Mouse (Mus musculus) liver (tissue): Measurements from ENCODE around the gene Gm45716.
A peak's percentile ranks its signal among the peaks of the same experiment; 100 is the strongest.

Experiments
- DNase-seq: peaks from one replicate; pipeline ENCODE4 v3.0.0-alpha.2; 2020; ENCODE audit warnings: mixed read lengths

Gene Gm45716

DNA sequence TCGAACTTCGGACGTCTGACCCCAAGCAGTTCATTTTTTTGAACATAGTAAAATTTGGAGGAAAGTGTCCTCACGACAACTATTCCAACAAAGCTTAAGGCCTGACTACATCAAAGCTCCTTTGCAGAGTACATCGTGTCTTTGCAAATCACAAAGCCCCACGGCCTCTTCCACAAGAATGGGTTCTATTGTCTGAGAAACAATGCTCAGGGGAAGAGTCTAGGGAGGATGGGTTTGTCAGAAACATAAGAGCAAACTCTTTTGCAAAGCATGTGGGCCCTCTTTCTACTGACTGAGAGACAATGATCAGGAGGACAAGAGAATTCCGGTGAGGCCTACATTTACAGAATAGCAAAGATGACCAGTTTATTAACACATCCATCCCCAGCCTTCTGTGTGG lies 26.8 kb downstream of the Gm45716 start:
- no peak for DNase-seq

DNA sequence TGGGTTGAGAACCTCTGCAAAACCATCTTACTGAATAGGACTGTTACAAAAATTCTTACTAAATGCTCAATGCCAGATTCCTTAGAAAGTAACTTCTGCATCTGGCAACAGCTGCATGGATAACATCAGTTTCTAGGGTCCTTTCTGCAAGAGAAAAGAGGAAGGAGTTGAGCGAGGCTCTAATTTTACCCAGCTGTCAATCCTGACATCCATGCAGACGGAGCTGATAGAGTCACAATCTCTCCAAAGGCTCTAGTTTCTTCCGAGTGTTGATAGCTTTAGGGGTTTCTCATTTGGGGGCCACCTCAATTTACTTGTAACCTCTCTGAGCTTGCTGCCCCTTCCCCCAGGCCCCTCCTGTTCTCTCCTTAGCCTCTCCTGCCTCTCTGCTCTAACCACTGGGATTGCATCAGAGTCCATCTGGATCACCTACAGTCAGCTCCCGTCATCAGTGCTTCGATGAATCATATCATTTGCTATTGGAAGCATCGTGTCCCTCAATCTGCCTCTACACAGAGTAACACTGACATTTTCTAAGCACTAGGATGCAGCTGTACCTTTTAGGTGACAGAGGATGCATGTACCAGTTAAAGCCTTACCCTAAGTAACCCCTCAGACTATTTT lies 32.7 kb downstream of the Gm45716 start:
- DNase-seq: no peak

DNA sequence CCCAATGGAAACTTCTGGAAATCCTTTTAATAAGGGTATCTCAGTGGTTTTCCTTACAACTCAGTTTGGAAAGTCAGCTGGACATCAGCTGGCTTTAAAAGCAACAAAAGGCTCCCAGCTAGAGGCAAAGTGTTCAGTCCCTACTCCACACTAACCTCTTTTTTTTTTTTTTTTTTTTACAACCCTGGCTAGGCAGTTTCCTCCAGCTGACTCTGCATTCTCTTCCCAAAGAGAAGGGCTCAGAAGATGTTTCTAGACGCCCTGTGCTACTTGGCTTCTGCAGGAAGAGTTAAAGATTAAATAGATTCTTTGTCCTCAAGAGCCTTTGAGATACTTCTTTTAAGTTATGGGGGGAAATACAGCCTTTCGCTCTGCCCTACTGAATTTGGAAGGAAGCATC lies 33.3 kb downstream of the Gm45716 start:
- DNase-seq: no peak

DNA sequence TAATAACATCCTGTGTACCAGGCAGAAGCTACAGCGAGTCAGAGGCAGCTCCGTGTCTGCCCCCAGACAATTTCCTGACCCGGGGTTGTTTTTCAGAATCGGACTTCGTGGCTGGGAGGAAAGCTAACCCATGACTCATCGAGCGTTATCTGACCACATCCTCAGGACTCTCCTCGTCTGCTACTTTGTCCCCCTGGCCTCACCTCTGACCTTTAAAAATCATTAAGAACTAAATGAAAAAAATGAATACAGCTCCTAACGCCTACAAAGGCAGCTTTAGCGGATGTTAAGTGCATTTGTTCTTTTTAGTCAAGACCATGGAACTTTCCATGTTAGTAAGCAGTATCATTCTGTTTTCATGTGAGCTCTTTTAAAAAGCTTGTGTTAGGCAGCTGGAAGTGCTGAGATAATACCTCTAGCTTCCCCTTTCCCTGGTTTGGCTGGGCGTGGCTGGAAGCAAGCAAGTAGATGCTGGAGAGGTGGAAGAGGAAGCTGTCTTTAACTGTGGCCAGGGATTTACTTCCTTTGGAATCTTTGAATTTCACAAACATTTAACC lies 37.5 kb downstream of the Gm45716 start:
- DNase-seq: peak; percentile 30

DNA sequence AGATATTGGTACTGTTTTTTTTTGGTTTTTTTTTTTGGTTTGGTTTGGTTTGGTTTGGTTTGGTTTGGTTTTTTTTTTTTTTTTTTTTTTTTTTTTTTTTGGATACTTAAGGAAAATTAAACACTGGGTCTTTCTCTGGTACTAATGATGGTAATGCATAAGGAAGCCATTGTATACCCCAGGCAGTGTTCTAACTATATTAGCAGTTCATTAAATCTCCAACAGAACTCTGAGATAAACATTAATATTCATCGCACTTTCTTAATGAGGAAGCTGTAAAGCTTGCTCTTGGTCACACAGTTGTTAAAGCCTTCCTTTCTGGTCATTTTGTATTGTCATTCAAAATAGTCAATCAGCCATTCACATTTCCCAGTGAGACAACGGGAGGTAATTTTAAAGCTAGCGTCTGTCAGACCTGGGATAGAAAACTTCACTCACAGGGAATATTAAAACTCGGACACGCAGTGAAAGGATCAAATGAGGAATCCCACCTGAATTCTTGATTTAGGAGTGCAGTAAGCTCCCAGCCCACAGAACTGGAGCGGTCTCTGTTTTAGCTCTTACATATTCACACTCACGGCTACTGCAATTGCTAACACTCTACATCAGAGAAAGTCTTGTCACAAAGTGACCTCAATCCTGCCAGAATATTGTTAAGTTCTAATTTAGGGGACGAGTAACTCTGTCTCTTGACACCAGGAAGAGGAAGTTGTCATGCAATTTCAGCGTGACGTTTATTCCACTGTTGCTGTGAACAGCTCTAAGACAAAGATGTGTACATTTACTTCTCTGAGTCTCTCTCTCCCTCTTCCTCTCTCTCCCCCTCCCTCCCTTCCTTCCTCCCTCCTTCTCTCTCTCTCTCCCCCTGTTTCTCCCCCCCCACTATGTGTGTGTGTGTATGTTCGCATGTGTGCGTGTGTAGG lies 39.8 kb downstream of the Gm45716 start:
- no peak for DNase-seq

DNA sequence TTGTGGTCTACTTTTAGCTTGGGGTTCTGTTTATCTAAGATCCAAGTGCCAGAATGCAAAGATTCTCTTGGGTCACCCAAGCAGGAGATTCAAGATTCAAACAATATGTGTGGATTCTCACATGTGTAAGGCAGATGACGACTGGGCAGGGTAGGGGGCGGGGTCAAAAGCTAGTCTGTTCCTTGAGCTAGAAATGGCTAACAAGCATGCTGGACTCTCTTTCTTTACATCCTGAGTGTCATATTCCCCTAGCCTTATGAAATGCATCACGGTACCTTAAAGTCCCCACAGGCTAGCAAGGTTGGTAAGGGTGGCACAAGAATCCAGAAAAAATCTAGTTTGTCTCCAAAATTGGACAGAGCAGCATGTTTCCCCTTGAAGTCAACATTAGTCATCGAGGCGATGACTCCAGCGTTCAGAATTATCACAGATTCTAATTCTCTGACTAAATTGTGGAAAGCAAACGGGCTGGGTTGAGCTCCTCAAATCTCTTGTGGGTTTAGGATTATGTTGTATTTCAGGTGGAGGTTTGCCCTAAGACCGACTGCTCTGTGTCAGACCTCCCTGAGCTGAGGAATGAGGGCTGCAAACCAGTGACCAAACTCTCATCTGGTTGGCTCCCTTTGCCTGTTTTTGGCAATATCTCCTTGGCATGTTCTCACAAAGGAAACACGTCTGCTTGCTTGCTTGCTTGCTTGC lies 40.9 kb downstream of the Gm45716 start:
- DNase-seq: no peak

DNA sequence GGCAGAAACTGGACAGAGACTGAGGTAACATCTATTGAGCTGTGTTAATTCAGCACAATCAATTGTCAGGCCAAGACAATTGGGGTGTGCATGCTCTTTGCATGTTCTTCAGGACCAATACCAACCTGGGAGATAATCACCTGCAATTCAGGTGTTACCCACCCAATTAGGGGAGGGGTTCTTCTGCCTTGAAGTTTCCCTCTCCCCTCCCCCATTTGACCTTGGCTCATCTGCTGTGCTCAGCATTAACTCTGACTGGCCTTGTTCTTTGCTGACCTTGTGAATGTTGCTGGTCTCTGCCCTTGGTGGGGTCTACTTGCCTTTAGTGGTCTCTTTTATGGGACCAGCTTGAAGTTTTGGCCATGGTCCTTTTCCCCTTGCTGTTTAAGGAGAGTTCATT lies 42.3 kb downstream of the Gm45716 start:
- DNase-seq: no peak

DNA sequence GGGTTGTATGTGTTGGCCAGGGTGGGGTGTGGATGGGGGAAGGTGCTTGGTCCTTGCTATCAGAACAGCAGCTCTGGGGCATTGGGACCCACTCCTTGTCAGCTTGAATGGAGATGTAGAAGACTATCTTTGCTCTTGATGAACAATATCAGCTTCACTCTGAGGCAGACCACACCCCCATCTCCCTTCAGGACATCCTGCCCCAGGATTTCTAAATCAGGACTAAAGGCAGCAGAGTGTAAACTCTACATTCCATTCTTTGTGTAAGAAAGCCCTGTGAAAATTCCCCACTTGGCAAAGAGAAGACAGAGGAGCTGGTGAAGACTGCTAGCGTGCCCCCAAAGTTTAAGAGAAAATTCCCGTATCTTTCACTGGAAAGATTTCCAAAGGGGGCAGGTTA lies 43.2 kb downstream of the Gm45716 start:
- no peak for DNase-seq

DNA sequence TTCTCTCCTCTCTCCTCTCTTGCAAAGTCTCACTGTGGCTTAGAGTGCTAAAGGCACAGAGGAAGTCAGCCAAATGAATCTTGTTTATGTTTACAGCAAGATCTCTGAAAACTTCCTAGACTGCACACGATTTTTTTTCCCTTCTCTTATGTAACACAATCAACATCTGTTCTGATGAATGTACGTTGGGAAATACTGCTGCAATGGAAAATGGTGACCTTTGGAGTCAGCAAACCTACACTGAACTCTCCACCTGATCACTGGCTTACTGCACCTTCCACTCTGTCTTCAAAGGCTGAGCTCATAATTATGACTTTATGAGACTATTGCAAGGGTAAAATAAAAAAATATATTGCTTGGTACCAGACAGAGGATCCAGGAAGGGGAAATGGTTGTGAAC lies 44.1 kb downstream of the Gm45716 start:
- DNase-seq: no peak

DNA sequence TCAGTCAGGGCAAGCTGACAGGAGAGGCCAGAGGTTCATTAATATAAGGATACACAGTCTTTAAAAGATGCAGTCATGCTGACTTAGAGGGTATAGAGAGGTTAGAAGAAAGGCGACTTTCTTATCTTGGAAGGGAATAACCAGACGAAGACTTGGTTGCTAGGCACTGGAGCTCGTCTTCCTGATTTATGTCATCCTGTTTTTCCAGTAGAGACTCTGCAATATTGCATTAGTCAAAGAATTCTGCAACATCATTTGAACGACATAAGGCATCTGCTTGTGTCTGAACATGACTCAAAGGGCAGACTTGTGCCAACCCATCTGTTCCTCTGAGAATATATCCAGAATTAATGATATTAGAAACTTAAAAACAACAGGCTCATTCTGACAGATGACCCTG lies 45.2 kb downstream of the Gm45716 start:
- DNase-seq: no peak

DNA sequence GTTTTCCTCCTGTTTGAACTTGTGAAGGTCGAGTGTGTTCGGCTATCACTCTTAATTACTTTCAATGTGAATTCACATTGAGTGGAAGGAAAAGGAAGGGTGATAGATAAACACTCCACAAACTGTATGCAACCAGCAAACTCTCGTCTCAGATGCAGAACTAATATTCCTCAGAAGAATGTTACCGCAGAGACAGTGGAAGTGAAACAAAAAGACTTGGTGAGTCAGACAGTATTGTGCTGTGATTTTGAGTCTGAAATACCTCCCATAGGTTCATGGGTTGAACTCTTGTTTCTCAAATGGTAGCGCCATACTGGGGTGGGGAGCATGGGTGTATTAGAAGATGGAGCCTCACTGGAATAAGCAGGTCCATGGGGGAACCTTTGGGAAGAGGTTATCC lies 47.7 kb downstream of the Gm45716 start:
- no peak for DNase-seq

DNA sequence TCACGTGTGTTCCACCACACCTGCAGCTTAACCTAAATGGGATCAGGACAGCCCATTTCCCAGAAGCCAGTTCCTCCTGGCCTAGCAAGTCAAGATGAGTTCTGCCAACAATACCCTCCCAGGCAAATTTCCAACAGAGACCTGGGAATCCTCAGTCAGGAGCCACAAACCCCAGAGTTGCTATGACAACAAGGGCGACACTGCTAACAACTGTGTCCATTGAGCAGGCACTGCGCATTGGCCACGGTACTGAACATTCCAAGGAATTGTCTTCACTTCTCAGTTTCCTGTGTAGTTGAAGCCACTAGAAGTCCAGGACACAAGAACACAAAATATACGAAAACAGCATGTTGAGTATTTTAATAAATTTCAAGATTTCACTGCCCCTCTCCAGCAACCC lies 50.1 kb downstream of the Gm45716 start:
- DNase-seq: no peak

DNA sequence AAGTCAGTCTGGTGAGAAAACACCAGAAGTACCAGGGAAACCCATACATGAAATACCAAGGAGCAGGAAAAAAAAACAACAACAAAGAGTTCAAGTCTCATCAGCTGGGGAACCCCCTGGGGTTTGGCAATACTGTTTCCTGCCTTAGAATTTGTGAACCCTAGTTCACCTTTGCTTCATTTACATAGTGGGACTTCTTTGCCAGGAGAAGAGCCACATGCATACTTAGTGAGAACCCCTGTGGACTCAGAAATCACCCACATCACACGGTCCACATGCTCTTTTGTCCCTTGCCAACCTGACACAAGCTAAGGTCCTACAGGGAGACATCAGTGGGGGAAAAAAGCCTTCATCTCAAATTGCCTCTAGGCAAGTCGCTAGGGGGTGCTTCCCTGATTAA lies 51.2 kb downstream of the Gm45716 start:
- no peak for DNase-seq

DNA sequence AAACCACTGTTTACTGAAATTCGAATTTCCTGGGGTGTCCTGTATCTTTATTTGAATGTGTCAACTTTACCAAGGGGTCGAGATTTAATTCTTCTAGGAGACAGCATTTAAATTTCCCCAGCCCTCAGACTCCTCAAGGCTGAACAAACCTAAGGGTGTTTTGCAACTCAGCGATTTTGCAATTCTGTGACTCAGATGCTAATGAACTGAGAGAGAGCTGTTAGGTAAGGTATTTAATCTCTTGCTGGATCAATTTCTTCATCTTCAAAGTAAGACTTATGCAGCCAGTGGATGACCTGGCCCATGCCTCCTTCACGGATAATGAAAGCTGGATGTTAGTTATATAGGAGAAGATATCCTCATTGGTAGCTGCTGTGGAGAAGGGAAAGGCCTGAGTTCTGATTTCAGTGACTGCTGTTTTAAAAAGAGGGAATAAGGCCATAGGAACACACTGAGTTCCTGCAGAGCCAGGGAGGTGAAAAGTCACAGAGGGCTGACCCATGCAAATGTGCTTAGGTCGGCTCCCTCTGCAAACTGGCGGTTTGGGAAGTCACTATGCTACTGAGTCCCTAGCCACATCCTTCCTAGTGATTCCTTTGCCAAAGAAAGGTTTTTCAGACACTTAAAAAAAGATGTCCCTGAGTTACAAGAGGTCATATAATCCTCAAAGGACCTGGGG lies 53.3 kb downstream of the Gm45716 start:
- no peak for DNase-seq

DNA sequence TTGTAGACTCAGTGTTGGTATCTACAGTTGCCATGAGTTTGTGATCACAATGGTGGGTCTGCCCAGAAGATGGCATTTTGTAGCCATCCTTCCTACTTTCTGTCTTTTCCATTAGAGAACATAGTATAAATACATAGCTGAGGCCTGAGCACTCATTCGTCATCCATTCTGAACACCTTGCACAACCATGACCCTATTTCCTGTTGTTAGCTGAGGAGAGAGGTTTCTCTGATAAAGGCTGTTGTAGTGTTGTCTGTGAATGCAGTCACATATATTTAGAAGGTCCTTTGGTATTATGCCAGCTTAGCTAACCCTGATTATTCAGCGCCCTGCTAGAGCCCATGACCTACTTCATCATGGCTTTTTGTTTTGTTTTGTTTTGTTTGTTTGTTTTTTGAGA lies 54.4 kb downstream of the Gm45716 start:
- no peak for DNase-seq

DNA sequence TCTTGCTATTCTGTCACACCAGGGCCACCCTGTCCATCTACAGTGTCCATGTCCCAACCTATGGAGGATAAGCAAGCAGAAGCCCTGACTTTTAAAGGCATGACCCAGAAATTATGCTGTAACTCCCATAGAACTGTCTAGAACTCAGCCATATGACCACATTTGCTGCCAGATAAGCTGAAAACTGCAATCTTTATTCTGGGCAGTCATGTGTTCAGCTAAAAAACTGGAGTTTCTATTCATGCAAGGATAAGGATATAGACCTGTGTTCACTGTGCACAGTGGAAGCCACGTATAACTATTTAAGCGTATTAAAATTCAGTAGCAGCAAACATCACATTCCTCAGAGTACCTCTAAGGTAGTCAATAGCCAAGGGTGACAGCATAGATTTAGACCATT lies 55.8 kb downstream of the Gm45716 start:
- no peak for DNase-seq

DNA sequence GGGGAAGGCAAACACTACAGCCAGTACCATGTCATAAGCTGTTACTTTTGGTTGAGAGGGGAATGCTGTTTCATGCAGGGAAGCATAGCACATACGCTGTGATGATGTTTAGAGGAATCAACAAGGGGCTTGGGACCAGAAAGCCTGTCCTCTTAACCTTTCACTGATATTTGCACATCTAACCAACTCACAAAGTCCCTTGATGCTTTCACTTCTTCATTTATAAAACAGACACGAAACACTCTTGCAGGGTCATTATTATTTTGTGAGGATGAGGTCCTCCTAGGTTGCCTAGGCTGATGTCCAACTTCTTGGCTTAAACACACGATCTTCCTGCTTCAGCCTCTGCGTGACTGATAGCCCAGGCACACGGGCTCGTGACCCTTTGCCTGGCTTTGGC lies 58.1 kb downstream of the Gm45716 start:
- no peak for DNase-seq

DNA sequence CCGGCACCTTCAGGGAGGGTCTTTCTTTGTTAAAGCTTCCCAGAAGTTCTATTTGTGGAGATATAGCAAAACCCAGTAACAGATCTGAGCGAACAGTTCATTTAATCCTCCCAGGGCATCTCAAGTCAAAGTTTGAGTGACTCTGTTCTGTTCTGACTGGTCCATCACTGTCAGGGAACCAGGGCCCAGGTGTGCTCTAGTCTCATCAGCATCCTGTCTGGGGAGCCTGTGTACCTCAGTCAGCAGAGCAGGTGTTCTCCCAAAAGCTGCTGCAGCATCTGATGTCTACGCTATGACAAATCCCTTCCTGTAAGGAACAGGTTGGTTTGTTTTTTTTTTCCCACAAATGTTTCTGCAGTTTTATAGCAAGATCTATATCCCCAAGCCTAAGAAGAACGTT lies 59.2 kb downstream of the Gm45716 start:
- no peak for DNase-seq

DNA sequence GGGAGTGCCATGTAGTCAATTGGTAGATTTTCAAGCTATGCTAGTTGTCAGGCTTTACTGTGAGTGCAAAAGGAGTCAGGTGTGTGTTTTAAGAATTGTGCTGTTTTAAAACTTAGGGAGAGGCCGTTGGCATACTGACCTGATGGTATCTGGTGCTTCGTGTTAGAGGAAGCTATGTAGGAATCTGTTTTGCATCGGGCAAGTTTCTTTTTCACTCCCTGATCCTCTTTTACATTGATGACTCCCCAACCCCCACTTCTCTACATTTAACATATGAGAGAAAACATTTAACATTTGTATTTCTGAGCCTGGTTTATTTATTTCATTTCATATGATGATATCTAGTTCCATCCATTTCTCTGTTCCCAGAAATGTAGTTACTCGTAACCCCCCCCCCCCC lies 60.3 kb downstream of the Gm45716 start:
- no peak for DNase-seq

DNA sequence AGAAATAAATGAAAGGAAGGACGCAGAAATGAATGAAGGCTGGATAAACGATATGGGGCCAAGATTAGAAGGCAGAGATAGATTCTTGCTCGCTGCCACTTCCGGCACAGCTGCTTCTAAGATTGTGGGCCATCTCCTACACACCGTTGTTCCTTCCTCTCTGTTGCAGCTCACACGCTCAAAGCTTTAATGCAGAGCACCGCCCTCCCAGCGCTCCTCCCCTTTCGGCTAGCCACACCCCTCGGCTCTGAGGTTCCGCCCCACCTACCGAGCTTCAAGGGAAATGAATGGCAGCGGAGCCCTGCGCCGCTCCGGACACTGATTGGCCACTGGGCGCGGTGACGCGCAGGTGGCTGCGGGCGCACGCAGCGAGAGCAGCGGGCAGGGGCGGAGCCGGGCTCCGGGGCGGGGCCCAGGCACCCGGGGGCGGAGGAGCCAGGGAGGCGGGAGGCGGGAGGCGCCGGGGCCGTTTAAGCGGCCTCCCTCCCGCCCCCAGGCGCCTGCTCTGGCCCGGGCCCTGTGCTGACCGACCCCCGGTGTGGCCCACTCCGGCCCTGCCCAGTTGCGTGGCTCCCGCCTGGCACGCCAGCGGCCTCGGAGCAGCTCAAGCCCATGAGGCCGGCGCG lies 61.7 kb downstream of the Gm45716 start, which contains the start of gene Mmd:
Gene Mmd, plus strand, starts transcription at position 432 of the 626 bp plus-strand sequence.
- DNase-seq: peak; percentile 97

DNA sequence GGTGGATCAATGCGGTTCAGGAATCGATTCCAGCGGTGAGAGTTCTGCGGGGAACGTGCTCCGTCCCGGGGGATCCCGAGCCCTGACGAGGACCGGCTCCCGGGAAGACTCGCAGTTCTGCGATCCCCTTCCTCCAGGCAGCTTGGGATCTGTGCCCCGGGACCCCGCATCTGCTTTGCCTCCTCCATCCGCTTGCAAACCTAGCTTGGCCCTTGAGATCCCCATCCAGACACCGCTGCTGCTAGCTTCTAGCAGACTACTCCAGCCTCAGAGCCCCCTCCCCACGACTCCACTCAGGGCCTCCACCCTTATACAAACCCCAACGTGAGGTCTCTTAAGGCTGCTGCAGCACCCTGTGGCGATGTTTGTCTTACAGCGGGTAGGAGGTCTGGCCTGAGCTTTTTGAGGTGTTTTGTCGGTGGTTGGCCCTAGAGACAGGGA lies 62.2 kb downstream of the Gm45716 start:
- DNase-seq: no peak

DNA sequence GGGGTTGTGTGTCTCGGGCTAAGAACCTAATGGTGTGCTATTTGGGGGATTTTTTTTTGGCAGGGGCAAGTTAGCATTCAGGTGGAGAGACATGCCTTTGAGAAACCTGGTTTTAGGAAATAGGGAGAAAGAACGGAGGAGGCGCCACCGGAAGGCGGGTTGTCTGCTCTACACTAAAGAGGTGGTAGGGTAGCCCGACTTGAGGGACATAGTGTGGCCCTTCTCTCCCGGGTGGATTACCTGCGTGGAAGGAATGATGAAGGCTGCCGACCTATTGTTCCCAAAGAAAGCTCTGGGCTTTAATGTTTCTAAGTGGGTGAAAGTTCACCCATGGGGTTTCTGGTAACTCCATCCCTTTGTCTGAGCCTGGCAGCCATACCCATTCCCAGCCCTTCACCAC lies 62.7 kb downstream of the Gm45716 start:
- DNase-seq: no peak
